Mouse (Mus musculus) cerebellum, postnatal 25 days (tissue): Measurements from ENCODE around the gene Stk16.
A peak's percentile ranks its signal among the peaks of the same experiment; 100 is the strongest.

ENCODE experiments used
- DNase-seq, 2 experiments: peaks; one replicate each; pipeline ENCODE4 v3.0.0; 2021; ENCODE audit warnings: mixed read lengths in 2 of 2

Gene Stk16

DNA sequence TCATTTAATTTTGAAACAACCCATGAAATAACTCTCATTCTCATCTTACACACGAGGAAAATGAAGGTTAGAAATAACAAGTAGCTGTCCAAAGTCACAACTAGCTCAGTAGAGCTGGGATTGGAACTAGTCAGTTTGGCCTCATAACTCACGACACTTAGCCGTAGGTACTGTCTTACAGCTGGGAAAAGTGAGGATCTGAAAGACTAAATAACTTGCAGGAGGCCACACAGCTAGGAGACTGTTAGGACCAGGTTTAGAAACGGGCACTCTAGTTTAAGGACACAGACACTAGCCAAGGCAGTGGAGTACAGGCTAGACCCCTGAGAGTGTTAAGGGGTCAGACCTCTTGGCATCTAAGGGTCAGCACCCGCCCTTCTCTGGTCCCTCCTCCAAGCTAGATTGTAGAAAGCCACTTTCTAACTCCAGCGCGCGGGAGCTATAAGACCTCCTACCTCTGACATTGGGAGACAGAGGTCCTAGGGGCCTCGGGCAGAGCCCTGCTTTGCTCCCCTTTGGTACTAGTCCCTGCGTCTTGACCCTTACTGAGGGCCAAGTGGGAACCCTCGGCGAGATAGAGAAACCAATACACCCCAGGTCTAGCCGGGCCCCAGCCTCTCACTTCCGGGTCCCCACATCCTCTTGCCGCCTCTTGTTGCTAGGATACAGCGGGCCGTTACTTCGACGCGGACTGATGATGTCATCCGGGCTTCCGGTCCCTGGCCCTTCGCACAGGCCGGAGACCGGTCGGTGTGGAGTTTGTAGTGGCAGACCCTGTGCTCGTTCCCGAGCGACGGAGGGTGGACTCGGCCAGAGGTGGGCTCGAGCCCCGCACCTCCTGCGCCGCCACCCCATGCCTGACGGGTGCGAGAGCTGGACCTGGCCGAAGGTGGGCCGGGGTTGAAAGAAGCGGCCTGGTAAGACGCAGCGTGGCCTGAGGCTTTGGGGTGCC lies at the start of gene Stk16, which contains the start of gene Glb1l:
TSS of gene Stk16 (plus strand) at position 703 of the 952 bp plus-strand sequence.
TSS of gene Glb1l (minus strand) at position 678 of the 952 bp plus-strand sequence.
- peak; percentile 96 to 98 for DNase-seq

DNA sequence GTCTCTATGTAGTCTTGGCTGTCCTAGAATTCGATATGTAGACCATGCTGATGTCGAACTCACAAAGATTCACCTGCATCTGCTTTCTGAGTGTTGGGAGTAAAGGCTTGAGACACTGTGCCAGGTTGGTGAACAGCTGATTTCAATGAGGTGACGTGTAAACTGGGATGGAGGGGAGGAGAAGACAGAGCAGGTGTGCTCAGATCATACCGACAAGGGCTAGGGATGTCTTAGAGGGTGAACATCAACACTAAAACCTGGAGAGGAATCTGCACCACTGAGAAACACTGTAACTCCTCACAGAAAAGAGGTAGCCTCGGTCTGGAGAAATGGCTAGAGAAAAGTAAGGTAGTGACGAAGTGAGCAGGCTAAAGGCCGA lies 42.6 kb upstream of the Stk16 start:
- DNase-seq, result no peak

DNA sequence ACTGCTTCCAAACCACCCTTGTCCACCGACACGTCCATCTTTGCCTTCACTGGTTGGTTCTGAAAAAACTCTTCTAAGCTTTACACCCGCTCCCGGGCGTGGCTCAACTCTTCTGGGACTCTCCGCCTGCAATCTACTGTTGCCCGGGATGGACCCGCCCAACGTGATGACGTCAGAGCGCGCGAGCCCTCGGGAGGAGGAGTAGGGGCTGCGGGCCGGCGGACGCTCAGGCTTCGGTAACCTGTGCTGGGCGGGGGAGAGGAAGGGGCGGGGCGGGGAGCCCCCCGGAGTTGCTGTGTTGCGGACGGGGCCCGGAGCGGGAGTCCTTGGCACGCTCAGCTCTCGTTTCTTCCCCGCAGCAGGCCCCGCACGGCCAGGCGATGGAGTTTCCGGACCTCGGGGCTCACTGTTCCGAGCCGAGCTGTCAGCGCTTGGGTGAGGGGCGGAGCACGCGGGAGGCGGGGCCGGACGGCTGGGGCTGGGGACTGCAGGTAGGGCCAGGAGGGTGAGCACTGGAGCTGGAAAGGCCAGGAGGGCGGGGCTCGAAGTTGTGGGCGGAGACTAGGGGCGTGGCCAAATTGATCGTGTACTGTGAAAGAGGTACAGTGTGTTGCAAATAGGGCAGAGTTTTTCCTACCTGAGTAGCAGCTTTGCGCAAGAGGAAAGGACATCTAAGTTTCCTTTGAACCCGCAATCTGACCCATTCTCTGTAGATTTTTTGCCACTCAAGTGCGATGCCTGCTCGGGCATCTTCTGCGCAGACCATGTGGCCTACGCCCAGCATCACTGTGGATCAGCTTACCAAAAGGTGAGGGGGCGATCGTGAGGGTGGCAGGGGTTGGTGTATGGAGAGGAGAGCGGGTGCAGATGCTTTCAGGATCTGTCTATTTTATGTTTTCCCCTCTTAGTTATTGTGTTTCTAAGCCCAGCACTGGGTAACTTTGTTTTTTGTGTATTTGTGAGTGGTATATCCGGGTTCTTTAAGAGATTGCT lies 41.9 kb upstream of the Stk16 start, which contains the start of gene Zfand2b:
TSS of gene Zfand2b (plus strand) at position 175 of the 993 bp plus-strand sequence.
- peak; percentile 97 to 98 for DNase-seq

DNA sequence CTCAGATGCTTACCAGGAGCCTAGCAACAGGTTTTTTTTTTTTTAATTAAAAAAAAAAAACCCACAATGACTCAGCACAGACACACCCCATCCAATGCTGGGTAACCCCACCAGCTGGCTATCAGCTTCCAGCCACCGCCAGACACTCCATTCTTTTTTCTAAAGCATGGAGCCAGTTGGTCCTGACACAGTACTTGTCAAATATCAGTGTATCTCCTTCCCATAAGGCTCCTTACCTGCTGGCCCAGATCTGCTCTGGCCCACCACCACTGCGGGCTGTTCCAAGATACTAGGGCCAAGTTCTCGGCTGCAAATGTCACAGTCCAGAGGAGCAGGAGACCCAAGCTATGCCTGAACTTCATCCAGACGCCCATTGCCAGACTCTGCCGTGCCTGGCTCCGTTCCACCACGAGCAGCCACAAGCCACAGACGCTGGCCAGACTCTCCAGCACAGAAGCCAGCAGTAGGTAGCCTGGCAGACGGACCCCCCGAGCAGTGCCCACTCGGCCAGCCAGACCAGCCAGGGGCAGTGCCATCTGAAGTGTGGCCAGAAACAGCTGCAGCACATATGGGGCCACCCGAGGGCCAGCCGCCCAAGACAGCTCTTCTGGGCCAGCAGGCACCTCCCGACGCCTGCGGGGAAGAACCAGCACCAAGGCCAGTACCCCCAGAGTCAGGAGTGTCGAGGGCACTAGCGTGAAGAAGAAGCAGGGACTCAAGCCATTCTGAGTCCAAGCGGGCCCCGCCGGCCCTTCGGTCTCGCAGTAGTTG lies 31.1 kb upstream of the Stk16 start:
- DNase-seq, result peak; percentile 61 to 74

DNA sequence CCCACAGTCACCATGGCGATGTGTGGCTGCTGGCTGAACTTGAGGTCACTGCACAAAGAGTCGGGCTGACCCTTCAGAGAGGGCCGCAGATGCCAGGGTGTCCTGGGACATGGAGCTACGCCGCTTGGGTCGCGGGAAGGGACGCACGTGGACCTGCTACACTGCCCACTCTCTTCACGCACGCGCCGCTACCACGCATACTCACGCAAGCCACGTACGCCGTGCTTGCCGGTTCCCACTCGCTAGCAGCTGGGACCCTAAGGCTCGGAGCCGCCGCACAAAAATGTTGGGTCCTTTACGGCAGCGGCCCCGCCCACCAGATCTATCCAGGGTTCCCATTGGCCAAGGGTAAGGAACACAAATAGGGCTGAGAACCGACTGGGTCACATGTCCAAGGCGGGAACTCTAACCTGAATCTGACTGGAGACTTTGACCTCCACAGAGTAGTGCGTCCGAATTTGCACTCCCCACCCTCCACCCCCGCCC lies 30.5 kb upstream of the Stk16 start, which contains the start of gene Abcb6:
TSS of gene Abcb6 (minus strand) at position 288 of the 486 bp plus-strand sequence.
- peak; percentile 86 to 89 for DNase-seq

DNA sequence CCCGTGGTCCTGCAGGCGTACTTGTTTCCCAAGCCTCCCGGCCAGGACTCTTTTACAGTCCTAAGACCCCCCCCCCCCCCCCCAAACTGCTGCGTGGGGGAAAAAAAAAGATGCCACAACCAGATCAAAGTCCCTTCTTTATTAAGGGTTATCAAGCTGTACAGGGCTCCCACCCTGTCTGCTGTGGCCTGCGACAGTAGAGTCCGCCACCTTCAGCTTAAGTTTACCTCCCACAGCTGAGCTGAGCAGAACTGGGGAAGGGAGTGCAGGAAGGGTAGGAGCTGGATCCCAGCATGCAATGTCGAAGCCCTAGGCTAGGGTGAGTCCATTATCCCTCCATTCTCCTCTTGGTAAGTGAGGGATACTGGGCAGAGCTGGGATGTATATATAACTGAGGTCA lies 29.9 kb upstream of the Stk16 start:
- DNase-seq, result no peak

DNA sequence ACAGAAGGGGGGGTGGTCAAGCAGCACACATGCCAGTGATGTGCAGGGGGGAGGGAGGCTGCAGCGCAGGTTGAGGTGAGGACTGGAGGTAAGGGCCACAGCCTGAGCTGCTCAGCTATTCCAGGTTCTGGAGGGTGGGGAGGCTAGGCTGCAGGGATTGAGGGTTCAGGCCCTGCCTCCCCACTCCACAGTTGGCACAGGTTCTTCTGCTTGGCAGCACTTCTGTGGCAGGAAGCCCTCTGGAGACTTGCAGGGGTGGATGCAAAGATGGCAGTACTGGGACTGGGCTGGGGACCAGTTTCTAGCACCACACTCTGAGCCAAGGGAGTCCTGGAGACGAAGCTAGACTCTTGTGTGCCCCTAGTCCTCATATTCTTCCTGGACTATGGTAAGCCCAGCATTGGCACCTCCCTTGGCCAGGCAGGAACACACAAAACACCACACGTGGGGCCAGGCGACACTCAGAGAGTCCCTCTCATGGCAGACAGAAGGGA lies 29.2 kb upstream of the Stk16 start:
- DNase-seq, result peak in 1 of 2 experiments; percentile 28

DNA sequence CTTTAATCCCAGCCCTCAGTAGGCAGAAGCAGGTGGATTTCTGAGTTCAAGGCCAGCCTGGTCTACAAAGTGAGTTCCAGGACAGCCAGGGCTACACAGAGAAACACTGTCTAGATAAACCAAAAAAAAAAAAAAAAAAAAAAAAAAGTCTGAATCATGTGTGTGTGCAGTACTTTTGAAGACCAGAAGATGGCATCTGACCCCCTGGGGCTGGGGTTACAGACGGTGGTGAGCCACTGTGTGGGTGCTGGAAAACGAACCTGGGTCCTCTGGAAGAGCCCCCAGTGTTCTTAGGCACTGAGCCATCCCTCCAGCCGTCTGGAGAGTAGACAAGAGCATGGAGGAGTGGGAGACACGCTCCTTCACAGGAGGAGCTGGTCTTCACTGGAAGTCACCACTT lies 28.5 kb upstream of the Stk16 start:
- DNase-seq, result no peak

DNA sequence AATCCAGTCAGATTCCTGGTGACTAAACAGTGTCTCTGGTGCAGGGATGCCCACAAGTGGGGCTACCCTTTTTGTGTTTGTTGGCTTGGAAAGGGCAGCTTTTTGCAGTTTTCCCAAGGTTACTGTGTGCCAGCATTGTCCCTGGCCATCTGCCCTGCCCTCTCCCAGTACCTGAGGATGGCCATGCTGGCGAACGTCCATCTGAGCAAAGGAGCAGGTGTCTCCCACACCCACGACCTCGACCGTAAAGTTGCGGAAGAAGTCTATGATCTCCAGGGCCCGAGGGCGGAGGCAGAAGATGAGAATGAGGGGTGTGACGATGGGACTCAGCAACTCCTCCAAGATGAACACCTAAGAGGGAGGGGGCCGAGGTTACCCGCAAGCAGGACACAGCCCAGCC lies 25.1 kb upstream of the Stk16 start:
- peak; percentile 49 to 67 for DNase-seq

DNA sequence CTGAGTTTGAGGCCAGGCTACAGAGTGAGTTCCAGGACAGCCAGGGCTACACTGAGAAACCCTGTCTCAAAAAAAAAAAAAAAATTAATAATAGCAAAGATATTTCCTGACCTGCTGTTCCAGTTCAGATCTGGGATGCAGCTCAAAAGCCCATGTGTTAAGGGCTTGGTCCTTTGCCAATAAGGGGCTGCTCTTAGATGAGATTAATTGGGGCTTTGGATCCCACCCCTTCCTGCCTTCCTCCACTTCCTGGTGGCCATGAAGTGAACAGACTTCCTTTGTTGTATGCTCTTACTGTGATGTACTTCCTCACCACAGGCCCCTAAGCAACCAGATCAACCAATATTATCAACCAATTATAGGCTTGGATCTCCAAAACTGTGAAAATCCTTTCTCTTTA lies 23.5 kb upstream of the Stk16 start:
- no peak for DNase-seq

DNA sequence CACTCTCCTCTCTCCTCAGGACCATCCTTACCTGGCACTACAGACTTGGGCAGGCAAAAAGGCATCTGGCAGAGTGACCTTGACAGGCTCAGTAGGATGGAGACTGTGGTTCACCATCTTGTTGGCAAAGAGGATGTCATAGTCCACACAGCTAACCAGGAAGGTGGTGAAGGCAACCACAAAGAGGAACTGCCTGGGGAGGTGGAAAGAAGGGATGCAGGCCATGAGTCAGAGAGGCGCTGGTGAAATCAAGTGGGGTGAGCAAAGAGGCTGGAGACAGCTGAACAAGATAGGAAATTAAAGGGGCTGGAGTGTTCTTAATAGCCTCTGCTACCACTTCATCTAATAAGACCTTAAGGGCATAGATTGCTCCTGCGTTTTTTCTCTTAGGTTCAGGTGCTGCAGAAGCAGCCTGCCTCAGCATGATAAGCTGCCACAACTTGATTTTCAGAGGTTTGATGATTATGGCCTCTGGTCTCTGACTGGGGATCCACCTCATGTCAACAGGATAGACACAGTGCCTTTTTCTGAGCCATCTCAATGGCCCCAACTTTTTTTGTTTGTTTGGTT lies 22.6 kb upstream of the Stk16 start:
- DNase-seq, result no peak

DNA sequence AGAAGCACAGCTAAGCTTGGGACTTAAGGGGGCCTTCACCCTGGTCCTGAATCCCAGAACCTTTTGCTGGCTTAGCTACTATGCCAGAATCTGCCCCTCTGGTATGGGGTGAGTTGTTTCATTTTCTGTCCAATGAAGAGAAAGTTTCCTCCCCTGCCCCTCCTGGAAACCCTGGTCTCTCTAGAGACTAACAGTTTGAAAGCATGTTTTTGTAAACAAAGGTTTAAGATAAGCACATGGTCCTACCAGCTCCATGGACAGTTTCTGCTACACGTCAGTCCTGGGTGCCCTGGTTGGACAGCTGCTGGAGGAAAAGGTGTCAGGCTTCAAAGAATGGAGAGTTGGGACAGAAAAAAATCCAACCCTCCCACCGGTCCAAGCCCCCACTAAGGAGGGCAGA lies 20.1 kb upstream of the Stk16 start:
- no peak for DNase-seq

DNA sequence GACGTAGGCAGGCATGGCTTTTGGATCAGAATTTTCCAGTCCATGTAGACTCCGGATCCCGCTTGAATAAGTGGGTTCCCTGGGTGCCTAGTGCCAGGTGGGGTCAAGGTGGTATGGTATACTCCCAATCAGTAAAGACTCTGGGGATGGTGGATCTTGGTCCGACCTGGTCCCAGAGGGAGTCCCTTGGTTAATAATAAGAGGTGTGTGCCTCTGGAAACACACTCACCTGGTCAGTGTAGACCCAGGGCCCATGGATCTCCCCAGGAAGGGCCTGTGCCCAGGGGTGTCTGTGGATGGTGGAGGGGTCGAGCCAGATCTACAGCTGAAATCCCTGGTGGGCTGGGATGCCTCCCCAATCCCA lies 19.4 kb upstream of the Stk16 start:
- no peak for DNase-seq

DNA sequence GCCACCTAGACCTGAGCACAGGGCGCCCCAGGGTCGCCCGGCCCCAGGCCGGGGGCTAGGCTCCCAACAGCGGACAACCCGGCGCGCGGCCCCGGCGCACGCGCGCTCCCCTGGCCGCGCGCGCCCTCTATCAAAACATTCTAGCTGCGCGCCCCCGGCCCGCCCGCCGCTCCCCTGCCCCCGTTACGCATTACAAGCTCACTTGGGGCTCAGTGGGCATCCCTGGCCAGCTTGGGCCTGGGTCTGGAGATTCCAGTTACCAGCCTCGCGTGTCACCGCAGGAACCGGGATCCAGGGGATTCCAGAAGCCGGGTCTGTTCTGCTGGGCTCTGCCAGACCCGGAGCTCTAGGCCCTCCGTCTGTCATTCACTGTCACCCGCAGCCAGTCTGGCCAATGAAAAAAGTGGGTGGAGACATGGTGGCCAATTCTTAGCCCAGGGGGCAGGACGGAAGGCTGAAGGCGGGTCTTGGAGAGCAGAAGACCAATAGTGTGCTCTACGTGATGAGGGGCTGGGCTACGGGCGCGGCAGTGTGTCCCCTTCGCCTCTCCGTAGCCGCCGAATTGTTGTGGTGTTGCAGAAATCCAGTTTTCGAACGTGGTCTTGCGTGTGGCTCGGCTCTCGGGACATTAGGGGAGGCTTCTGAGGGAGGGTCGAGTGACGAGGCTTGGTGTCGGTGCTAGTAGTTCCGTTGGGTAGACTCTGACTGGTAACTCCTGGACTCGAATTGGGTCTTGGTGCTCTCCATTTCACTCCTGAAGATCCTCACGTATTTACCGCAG lies 18.8 kb upstream of the Stk16 start, which contains the start of the genes Ankzf1 and Atg9a:
TSS of gene Ankzf1 (plus strand) at position 530 of the 781 bp plus-strand sequence.
TSS of gene Atg9a (minus strand) at position 575 of the 781 bp plus-strand sequence.
- peak; percentile 93 to 94 for DNase-seq

DNA sequence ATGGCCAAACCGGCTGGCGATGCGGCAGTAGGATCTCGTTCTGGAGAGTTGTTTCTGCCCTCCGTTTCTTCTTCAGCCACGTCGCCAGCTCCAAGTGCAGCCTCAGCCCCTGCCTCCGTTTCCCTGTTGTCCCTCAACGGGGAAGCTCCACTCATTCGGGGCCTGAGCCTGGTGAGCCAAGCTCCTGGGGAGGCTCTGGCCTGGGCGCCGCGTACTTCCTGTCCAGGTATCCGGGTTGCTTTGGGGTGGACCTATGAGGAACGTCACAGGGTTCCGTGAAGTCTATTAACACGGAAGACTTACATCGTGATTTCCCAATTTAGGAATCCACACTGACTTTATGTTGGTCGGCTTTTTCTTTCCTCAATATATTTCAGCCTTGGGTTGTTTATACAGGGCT lies 18.2 kb upstream of the Stk16 start:
- DNase-seq, result peak in 1 of 2 experiments; percentile 61

DNA sequence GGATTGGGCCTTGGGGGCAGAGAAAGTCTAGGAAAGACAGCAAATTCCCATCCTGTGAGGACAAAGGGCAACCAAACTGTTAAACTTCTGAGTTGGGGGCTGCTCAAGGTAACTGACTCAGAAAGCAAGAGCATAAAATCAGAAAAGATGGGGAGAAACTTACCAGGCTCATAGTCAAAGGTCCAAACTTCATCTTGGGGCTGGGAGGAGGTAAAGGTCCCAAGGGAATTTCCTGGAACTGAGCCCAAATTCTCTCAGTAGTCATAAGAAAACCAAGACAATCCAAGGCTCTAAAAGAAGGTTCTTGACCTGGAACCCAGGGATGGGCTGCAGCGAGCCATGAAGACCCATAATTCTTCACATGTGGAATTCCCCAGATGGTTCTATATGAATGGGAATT lies 9.4 kb upstream of the Stk16 start:
- no peak for DNase-seq

DNA sequence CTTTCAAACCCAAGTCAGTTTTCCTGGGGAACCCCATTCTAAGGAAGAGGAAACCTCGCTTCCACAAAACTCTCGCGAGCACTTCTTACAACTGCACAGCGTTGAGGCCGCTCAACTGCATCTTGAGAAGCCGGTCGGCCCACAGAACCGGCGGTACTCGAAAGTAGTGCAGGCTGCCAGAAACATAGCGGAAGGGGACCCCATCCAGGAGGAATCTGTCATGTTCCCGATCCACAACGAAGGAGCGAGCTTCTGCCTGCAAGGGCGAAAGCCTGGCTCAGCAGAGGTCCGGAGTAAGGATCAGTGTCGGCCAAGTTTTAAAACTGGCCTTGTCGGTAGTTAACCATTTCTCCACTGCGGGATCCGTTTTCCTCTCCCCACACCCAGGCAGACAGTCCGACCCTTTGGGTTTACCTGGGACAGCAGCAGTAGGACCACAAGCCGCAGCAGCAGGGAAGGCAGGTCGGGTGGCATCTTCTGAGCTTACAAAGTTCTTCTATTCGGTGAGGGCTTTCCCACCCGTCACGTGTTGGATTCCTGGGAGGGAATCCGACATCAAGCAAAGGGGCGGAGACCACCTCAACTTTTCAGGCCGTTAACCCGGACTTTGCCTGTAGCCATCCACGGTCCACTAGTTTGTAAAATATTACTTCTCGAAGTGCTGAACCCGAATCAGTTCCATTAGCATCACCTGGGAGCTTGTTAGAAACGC lies 1.5 kb upstream of the Stk16 start:
- no peak for DNase-seq

DNA sequence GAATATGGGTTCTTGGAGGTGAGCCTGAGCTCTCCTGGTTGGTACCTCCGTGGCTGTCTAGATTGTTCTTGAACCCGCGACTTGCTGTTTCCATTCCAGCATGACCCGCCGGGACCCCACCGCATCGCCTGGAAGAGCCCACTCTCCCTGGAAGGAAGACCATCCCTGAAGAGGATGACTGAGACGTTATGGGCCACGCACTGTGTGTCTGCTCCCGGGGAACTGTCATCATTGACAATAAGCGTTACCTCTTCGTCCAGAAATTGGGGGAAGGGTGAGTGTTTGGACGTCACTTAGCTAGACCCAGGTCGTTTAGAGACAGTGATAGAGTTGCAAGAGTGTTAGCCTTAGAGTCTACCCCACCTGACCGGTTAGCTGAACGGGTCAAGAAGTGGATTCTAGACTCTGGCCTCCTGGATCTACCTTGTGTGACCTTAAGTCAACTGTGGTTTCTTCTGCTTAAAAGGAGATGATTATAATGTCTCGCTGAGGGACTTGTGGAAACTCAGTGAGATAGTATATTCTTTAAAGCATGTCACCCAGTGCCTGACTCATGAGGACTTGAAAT lies 587 bp downstream of the Stk16 start:
- no peak for DNase-seq

DNA sequence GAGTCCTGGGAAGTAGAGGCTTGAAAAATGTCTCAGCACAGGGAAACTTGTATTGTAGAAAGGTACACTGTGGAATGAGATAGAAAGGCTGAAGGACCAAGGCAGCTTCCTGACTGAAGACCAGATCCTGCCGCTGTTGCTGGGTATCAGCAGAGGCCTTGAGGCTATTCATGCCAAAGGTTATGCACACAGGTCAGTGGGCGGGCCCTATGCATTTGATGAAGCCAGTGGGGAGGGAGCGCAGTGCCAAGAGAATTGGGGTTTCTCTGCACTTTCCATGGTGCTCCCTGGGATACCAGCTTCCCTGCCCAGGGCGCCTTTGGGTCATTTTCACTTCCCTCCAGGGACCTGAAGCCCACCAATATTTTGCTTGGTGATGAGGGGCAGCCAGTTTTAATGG lies 1.9 kb downstream of the Stk16 start:
- peak in 1 of 2 experiments; percentile 30 for DNase-seq
